Mouse (Mus musculus) cerebellum, adult 2 months (tissue): ENCODE measurements around the gene Fnip1.

ENCODE experiments used
- CTCF ChIP-seq: fragments of 200-500 bp; IDR thresholded peaks from 2 replicates; pipeline ENCODE4 v1.5.1; 2011; ENCODE audit warnings: low read depth, mild to moderate bottlenecking, control low read depth, low read length, moderate library complexity, borderline replicate concordance; ENCODE audit not compliant: insufficient read depth
- POLR2A ChIP-seq: fragments of 200-500 bp; IDR thresholded peaks from 2 replicates; pipeline ENCODE4 v1.6.1; 2011; ENCODE audit warnings: low read length, control low read depth, borderline replicate concordance; ENCODE audit not compliant: insufficient read depth

DNA sequence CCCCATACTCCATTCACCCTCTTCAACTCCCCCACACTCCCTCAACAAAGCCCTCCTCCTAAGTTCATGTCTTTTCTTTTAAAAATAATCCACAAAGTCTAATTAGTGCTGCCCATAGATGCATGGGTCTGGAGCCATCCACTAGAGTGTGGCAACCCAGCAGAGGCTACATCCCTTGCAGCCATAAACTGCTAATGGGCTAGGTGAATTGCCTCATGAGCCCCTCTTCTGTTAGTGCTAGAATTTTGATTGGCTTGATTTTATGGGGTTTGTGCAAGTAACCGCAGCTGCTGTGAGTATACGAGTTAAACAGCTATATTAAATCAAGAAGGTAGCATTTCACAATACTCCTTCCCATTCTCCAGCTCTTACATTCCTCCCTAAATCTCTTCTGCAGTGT is 8.8 kb upstream of the Fnip1 start:
- TF ChIP-seq CTCF: no peak
- TF ChIP-seq POLR2A: no peak
